Mouse (Mus musculus) embryonic facial prominence, embryonic 10.5 days (tissue): ENCODE data around the gene Slc12a5. TPM values are rescaled to one million over a fixed set of nuclear protein-coding genes. Genes with fewer than 3 reads are reported as not detected.

Experiments used
- DNase-seq: peaks from one replicate; pipeline ENCODE4 v3.0.0-alpha.2; 2017; ENCODE audit warnings: low spot score
- H3K27ac ChIP-seq: fragments of 300-500 bp; sonication (generic); replicated peaks from 2 replicates; pipeline ENCODE4 v1.5.1; 2016; ENCODE audit warnings: mild to moderate bottlenecking
- H3K27me3 ChIP-seq: fragments of 300-500 bp; sonication (generic); replicated peaks from 2 replicates; pipeline ENCODE4 v1.6.1; 2016; ENCODE audit warnings: low read depth, mild to moderate bottlenecking; ENCODE audit not compliant: poor library complexity, severe bottlenecking
- H3K36me3 ChIP-seq: fragments of 300-500 bp; sonication (generic); replicated peaks from 2 replicates; pipeline ENCODE4 v1.6.1; 2016; ENCODE audit warnings: mild to moderate bottlenecking, moderate library complexity
- H3K4me1 ChIP-seq: fragments of 300-500 bp; sonication (generic); 2 replicates; pipeline ENCODE4 v1.6.1; 2016
- H3K4me3 ChIP-seq: fragments of 300-500 bp; sonication (generic); 2 replicates; pipeline ENCODE4 v1.5.1; 2016; ENCODE audit warnings: mild to moderate bottlenecking, moderate library complexity
- H3K9me3 ChIP-seq: fragments of 300-500 bp; sonication (generic); 2 replicates; pipeline ENCODE4 v1.6.1; 2016; ENCODE audit warnings: mild to moderate bottlenecking
- WGBS: fragments of 180-500 bp; shearing (Covaris S2); methylation state at CpG from one replicate; pipeline ENCODE4 v1.1.7; 2016; 5-methylcytosine and 5-hydroxymethylcytosine counted together
- polyA plus RNA-seq: library from polyadenylated mRNA; unstranded; fragments of >200 nt; fragmentation: Nextera tagmentation; extraction: Ambion mirVana; gene quantifications from 2 replicates; pipeline ENCODE4 v1.2.1, GENCODE M21; 2016

The Slc12a5 gene
- polyA plus RNA-seq, 1 experiment from 2014 or later, result 1.5 TPM

DNA sequence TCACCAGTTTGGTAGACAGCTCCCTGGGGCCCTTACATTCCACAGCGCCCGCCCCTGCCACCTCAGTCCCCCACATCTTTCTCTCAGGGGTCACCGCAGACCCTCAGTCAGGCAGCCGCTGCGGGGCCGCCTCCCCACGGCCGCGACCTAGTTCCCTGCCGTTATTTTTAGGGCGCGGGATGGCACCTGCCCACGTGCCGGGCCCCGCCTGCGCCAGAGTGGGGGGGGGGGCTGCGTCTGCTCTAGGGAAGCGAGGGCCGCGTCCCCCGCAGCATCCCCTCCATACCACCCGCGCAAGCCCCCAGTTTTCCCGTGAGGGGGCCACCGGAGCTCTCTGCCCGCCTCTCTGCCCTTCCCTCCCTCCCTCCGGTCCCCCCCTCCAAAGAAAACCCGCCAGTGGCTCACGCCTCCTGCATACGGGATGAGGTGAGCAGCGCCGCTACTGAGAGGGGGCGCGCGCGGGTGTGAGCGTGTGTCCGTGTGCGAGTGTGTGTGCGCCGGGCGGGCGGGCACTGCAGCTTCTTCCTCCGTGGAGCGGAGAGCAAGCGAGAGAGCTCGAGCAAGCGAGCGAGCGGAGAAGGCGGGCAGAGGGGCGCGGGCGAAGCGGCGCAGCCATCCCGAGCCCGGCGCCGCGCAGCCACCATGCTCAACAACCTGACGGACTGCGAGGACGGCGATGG is 7.3 kb downstream of the Slc12a5 start:
- H3K27ac ChIP-seq, result no peak overlapping the region
- DNase-seq, result no peak

DNA sequence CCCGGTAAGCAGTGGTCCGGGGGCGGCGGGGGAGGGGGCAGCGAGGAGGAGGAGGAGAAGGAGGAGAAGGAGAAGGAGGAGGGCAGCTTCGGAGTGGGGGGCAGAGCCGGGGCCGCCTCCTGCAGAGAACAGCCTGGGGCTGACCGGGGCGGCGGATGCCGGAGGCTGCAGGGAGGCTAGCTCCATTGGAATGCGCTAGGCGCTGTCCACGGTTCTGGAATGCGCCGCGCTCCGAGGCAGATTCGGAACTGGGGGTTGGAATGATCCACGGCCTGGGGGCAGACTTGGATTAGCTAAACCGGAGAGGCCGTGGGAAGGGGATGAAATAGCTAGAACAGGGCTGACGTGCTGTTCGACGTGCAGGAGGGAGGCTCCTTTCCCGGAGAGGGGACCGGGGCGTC is 7.8 kb downstream of the Slc12a5 start:
- Histone ChIP-seq H3K4me1 (peaks cover 53% of the 10 kb centered on the region), H3K36me3 (no peaks in the 10 kb centered on the region), H3K4me3 (peak overlapping the region; percentile 56), H3K9me3 (no peaks in the 10 kb centered on the region), H3K27ac (no peak overlapping the region), H3K27me3 (peaks cover 99% of the 10 kb centered on the region)
- peak; percentile 89 for DNase-seq
- 1% methylated on average over 29 of the region's 29 CpGs for WGBS

More for the DNA sequence above, 7.3 kb downstream of the Slc12a5 start:
- Histone ChIP-seq H3K4me1 (peaks cover 51% of the 10 kb centered on the region), H3K36me3 (no peaks in the 10 kb centered on the region), H3K27me3 (peaks cover 99% of the 10 kb centered on the region), H3K4me3 (peak overlapping the region; percentile 56), H3K9me3 (no peaks in the 10 kb centered on the region)
- WGBS, result 1% methylated on average over 65 of the region's 65 CpGs

DNA sequence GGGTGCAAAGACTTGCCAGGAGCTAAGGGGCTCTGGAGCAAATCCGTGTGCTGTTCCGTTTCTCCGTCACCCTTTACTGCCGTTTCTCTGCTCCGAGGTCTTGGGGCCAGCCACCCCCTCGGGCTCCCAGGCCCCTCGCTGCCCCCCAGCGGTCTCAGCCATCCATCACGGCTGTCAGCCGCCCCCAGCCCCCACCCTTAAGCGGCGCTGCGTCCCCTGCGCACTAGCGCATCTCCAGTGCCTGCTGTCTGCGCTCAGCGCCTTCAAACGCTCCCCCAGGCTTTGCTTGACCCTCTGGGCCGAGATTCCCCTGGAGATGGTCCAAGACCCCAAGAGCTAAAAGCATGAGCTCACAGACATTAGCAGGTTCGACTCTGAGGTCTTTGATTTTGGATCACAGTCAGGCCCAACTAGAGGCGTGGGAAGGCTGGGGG is 8.8 kb downstream of the Slc12a5 start:
- WGBS, result 3% methylated on average over 21 of the region's 21 CpGs
- peaks cover 99% of the 10 kb centered on the region for H3K27me3 ChIP-seq
- no peak for DNase-seq
- H3K27ac ChIP-seq, result no peak overlapping the region
- H3K4me3 ChIP-seq, result peak overlapping the region; percentile 56; the same call in 1 of the 2 replicates
- H3K9me3 ChIP-seq, result no peaks in the 10 kb centered on the region
- H3K4me1 ChIP-seq, result peaks cover 51% of the 10 kb centered on the region
- no peaks in the 10 kb centered on the region for H3K36me3 ChIP-seq

DNA sequence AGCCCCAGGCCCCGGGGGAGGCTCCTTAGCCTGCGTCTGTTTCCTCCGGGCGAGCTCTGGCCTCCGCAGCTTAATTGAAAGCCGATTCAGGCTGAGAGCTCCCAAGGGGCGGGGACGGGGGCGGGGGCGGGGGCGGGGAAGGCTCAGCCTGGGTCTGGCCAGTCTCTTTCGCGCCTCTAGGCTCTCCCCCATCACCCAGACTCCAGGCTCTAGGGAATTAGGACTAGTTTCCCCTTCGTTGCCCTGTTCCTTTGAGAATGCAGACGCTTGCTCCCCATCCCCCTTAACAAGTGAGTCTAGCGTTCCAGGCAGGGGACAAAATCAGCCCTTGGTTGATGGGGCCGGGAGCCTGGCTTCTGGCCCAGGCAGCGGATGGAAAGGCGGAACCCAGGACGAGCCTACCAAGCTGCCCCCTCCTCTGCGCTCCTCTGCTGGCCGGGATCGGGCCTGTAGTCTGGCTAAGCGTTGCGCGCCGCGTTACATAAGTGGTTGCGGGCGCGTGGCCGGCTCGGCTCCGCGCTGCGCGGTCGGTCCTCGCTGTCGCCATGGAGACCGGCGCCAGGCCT is 10.1 kb downstream of the Slc12a5 start:
- Histone ChIP-seq H3K9me3 (no peaks in the 10 kb centered on the region), H3K27me3 (peaks cover 92% of the 10 kb centered on the region), H3K4me3 (peak overlapping the region; percentile 51), H3K36me3 (no peaks in the 10 kb centered on the region), H3K4me1 (peaks cover 46% of the 10 kb centered on the region), H3K27ac (no peak overlapping the region)
- WGBS, result under 1% methylated on average over 42 of the region's 42 CpGs
- DNase-seq, result peak; percentile 57

DNA sequence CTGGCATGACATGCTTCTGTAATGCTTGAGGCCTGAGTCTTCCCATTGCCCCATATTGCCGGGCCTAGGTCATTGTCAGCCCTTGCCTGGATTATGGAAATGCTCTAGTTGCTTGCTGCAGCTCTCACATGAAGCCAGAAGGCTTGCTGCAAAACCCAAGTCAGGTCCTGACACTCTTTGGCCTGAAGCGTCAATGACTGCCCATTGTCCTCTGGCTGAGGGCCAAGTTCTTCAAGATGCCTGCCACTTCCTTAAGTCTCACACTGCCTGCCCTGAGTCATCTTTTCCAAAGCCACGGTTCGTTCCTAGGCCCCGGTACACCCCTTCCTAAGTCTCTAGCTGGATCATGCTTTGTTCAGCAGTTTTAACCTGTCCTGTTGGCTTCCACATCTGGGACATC is 12.0 kb downstream of the Slc12a5 start:
- DNase-seq, result no peak
- Histone ChIP-seq H3K4me1 (peaks cover 44% of the 10 kb centered on the region), H3K4me3 (no peak overlapping the region), H3K36me3 (no peaks in the 10 kb centered on the region), H3K27ac (no peak overlapping the region), H3K9me3 (no peaks in the 10 kb centered on the region), H3K27me3 (peaks cover 73% of the 10 kb centered on the region)
- 69% methylated on average over 5 of the region's 5 CpGs for WGBS

DNA sequence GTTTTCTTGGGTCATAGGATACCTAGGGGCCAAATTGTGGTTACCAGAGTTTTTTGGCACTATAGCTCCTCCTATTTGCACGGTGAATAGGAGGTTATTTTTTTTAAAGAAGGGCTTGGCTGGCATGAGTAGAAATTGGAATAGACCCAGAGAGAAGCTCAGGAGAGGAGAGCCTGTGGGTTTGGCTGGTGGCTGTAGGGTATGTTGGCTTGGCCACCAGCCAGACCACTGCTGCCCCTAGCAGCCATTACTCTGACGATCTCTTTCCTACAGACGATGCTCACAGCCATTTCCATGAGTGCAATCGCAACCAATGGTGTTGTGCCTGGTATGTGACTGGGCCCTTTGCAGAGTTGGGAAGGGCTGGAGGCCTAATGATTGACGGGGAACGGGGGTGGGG is 15.0 kb downstream of the Slc12a5 start:
- no peak for DNase-seq
- WGBS, result 86% methylated on average over 6 of the region's 6 CpGs
- Histone ChIP-seq H3K27me3 (peaks cover 43% of the 10 kb centered on the region), H3K27ac (no peak overlapping the region), H3K9me3 (no peaks in the 10 kb centered on the region), H3K4me3 (no peak overlapping the region), H3K4me1 (peaks cover 16% of the 10 kb centered on the region), H3K36me3 (no peaks in the 10 kb centered on the region)

DNA sequence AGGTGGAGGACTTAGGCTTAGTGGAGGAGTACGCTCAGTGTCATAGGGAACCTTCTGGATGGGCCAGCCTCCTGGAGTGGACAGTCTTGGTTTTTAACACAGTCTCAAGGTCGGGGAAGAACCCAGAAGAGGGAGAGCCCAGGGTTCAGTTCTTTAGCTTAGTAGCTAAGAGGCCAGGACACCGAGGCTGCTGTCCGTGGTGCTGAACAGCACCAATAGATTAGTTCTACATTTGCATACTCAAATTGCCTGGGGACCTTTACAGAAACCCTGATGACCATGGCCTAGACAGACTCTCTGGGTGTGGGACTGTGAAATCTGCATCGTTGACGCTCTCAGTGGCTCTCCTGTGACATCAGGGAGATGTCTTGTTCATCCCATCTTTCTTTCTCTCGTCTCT is 19.1 kb downstream of the Slc12a5 start:
- no peak overlapping the region for H3K27ac ChIP-seq
- 19% methylated on average over 7 of the region's 7 CpGs for WGBS
- H3K36me3 ChIP-seq, result no peaks in the 10 kb centered on the region
- DNase-seq, result peak; percentile 79
- H3K9me3 ChIP-seq, result no peaks in the 10 kb centered on the region
- no peak overlapping the region for H3K4me3 ChIP-seq
- H3K4me1 ChIP-seq, result peaks cover 3% of the 10 kb centered on the region
- peaks cover 8% of the 10 kb centered on the region; the same call in 1 of the 2 replicates for H3K27me3 ChIP-seq

DNA sequence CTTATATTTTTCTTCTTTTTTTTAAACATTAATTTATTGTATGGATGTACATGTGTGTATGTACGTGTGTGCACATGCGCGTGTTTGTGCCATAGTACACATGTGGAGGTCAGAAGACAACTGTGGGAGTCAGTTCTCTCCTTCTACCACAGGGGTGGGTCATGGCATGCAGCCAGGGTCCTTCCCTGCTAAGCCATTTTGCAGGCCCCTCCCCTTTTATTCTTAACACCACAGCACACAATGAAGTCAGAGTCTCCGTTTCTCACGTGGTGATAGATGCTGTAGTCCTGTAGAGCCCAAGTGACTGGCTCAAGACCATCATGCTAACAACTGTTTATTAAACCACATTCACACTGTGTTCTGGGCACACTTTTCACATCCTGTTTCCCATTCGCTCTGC is 25.4 kb downstream of the Slc12a5 start:
- DNase-seq, result no peak
- 83% methylated on average over 6 of the region's 6 CpGs for WGBS
- no peak overlapping the region for H3K27ac ChIP-seq

DNA sequence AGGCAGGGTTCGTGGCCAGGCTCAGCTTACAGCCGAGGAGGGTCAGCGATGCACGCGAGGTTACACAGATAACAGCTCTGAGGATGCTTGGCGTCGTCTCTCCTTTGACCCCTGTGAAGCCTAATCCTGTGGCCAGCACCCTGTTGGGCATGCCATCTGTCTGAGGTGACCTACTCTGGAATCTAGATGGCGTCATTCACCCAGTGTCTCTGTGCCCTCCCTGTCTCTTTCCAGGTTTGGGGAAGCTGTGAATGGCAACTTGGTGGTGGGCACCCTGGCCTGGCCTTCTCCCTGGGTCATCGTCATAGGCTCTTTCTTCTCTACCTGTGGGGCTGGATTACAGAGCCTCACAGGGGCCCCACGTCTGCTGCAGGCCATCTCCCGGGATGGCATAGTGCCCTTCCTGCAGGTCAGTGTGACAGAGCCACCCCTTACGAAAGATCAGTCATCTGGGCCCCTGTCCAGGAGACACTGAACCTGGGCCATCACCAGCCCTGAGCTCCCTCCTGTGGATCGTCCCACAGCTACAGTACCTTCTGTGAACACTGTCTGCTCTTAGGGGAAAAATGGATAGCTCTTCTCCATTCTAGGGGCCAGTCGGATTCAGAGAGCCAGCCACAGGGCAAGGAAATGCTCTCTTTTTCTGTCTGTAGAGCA is 25.9 kb downstream of the Slc12a5 start:
- no peak overlapping the region for H3K27ac ChIP-seq
- H3K36me3 ChIP-seq, result no peaks in the 10 kb centered on the region
- 75% methylated on average over 14 of the region's 14 CpGs for WGBS
- no peaks in the 10 kb centered on the region for H3K9me3 ChIP-seq
- H3K4me1 ChIP-seq, result peaks cover 10% of the 10 kb centered on the region
- peaks cover 5% of the 10 kb centered on the region; the same call in 1 of the 2 replicates for H3K27me3 ChIP-seq
- DNase-seq, result no peak
- H3K4me3 ChIP-seq, result no peak overlapping the region

More for the DNA sequence above, 25.4 kb downstream of the Slc12a5 start:
- H3K4me3 ChIP-seq, result no peak overlapping the region
- peaks cover 11% of the 10 kb centered on the region for H3K4me1 ChIP-seq
- H3K9me3 ChIP-seq, result no peaks in the 10 kb centered on the region
- peaks cover 8% of the 10 kb centered on the region; the same call in 1 of the 2 replicates for H3K27me3 ChIP-seq
- H3K36me3 ChIP-seq, result no peaks in the 10 kb centered on the region

DNA sequence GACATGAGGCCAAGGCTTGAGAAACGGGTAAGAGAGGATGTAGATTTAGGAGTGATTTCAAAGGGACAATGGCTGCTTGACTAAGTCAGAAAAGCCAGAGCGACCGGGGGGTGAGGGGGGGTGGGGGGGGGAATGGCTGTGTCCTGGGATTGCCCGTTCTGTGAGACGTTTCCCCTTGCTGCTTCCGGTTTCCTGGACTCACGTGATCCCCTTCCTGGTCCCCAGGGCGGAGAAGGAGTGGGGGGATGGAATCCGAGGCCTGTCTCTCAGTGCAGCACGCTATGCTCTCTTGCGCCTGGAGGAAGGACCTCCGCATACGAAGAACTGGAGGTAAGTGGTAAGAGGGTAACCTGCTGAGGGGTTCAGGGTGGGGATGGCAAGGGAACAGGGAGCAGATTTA is 28.2 kb downstream of the Slc12a5 start:
- H3K27me3 ChIP-seq, result peaks cover 17% of the 10 kb centered on the region
- H3K9me3 ChIP-seq, result no peaks in the 10 kb centered on the region
- 53% methylated on average over 13 of the region's 13 CpGs for WGBS
- no peak for DNase-seq
- H3K4me1 ChIP-seq, result peaks cover 10% of the 10 kb centered on the region
- H3K27ac ChIP-seq, result no peak overlapping the region
- no peaks in the 10 kb centered on the region; the same call in 1 of the 2 replicates for H3K36me3 ChIP-seq
- H3K4me3 ChIP-seq, result no peak overlapping the region

DNA sequence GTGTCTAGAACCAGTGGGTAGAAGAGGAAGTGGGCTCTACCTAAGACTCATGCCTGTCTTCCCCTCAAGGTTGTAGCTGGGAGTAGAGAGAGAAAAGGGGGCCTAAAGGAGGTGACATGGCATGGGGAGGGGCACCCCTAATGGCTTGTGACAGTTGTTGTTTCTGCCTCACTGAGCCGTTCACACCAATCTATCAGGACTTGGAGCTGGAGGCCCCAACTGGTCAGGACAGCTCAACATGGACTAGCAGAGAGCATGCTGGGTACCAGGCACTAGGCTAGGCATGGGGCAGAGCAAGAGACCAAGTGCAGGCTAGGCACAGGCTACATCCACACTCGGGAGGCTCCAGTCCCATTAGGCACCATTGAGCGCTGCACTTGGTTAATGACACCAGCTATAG is 30.5 kb downstream of the Slc12a5 start:
- Histone ChIP-seq H3K9me3 (no peaks in the 10 kb centered on the region), H3K4me3 (no peak overlapping the region), H3K4me1 (peaks cover 10% of the 10 kb centered on the region), H3K36me3 (no peaks in the 10 kb centered on the region; the same call in 1 of the 2 replicates), H3K27me3 (peaks cover 39% of the 10 kb centered on the region), H3K27ac (no peak overlapping the region)
- WGBS, result 83% methylated on average over 3 of the region's 3 CpGs
- DNase-seq, result no peak

DNA sequence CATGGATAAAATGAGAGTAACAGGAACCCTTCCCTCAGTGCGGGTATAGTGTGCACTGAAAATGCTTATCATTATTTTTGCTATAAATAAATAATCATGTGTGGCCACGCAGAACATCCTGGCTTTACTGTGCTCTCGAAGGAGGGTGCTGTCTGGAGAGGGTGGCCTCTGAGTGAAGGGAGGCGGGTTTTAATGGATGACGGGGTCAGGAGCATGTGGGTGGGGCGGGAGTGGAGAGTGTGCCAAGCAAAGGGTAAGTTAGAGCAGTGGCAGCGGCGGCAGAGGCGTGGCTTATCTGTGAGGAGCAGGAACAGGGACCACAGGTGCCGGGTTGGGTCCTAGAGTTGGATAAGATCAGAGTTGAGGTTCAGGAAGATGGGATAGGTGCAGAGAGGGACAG is 31.2 kb downstream of the Slc12a5 start:
- no peak overlapping the region for H3K27ac ChIP-seq
- H3K27me3 ChIP-seq, result peaks cover 42% of the 10 kb centered on the region
- H3K36me3 ChIP-seq, result no peaks in the 10 kb centered on the region; the same call in 1 of the 2 replicates
- 54% methylated on average over 10 of the region's 10 CpGs for WGBS
- H3K4me3 ChIP-seq, result no peak overlapping the region
- peaks cover 6% of the 10 kb centered on the region for H3K4me1 ChIP-seq
- no peak for DNase-seq
- no peaks in the 10 kb centered on the region for H3K9me3 ChIP-seq

DNA sequence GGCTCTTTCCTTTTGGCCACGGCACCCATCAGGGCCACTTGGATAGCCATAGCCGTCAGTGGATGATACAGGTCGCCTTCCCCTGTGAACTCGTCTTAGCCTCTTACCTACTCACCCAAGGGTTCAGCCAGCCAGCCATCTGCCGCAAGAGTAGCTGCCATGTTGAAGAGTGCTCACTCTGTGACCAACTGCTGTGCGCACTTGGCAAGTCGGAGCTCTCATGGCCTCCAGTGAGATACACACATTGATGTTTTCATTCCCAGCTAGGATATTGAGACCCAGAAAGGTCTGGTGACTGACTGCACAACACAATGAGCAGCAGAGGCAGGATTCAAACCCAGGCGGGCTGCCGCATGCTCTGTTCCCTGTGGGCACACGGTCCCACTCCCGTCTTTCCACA is 33.6 kb downstream of the Slc12a5 start:
- Histone ChIP-seq H3K4me3 (no peak overlapping the region), H3K36me3 (peaks cover 7% of the 10 kb centered on the region), H3K27ac (no peak overlapping the region), H3K9me3 (no peaks in the 10 kb centered on the region), H3K27me3 (peaks cover 65% of the 10 kb centered on the region), H3K4me1 (peaks cover 22% of the 10 kb centered on the region)
- 90% methylated on average over 11 of the region's 11 CpGs for WGBS
- no peak for DNase-seq
